Mouse (Mus musculus) MEL (cell line): ENCODE measurements at regions not wholly inside any gene's neighbourhood (a gene's known extent, or its start where the extent isn't known, plus 50 kb on each side); places are given as distances from the start of the nearest gene placed in this dataset.

Experiments
- DNase-seq: peaks from one replicate; pipeline ENCODE4 v3.0.0; 2011; ENCODE audit warnings: low read depth, low spot score
- H3K27ac ChIP-seq: 2 replicates; pipeline ENCODE4 v1.5.1; 2012; ENCODE audit warnings: low read depth, mild to moderate bottlenecking, control low read depth, low read length, moderate library complexity; ENCODE audit not compliant: control insufficient read depth
- H3K27me3 ChIP-seq, 2 experiments: fragments of 150-350 bp in 1 of 2; sonication (generic) in 1 of 2; 2 replicates each; pipeline ENCODE4 v1.6.1; 2012; ENCODE audit warnings: low read length in 2 of 2, mild to moderate bottlenecking in 2 of 2, improper control_type of control experiment in 1 of 2, moderate library complexity in 1 of 2; ENCODE audit not compliant: insufficient read depth in 2 of 2, control insufficient read depth in 1 of 2
- H3K36me3 ChIP-seq, 2 experiments: 2 replicates each; pipeline ENCODE4 v1.6.1; 2012 to 2014; ENCODE audit warnings: low read length in 2 of 2, improper control_type of control experiment in 1 of 2, inconsistent platforms in 1 of 2, mild to moderate bottlenecking in 1 of 2; ENCODE audit not compliant: insufficient read depth in 2 of 2, control insufficient read depth in 1 of 2
- H3K4me1 ChIP-seq, 2 experiments: fragments of 150-350 bp in 1 of 2; sonication (generic) in 1 of 2; 2 replicates each; pipeline ENCODE4 v1.6.1; 2012; ENCODE audit warnings: low read length in 2 of 2, improper control_type of control experiment in 1 of 2, mild to moderate bottlenecking in 1 of 2; ENCODE audit not compliant: insufficient read depth in 2 of 2, control insufficient read depth in 1 of 2
- H3K4me3 ChIP-seq, 2 experiments: fragments of 150-350 bp in 1 of 2; sonication (generic) in 1 of 2; 2 replicates each; pipeline ENCODE4 v1.5.1; 2012; ENCODE audit warnings: low read depth in 2 of 2, low read length in 2 of 2, mild to moderate bottlenecking in 2 of 2, moderate library complexity in 2 of 2, control low read depth in 1 of 2, improper control_type of control experiment in 1 of 2; ENCODE audit not compliant: control insufficient read depth in 1 of 2, insufficient read depth in 1 of 2
- H3K79me2 ChIP-seq: 2 replicates; pipeline ENCODE4 v1.6.1; 2012; ENCODE audit warnings: mild to moderate bottlenecking, low read length, moderate library complexity; ENCODE audit not compliant: control insufficient read depth, poor library complexity, insufficient read depth
- H3K9ac ChIP-seq: 2 replicates; pipeline ENCODE4 v1.6.1; 2012; ENCODE audit warnings: low read depth, mild to moderate bottlenecking, control low read depth, low read length, moderate library complexity; ENCODE audit not compliant: control insufficient read depth, poor library complexity, severe bottlenecking
- H3K9me3 ChIP-seq: fragments of 150-350 bp; sonication (generic); replicated peaks from 2 replicates; pipeline ENCODE4 v1.6.1; 2012; ENCODE audit warnings: mild to moderate bottlenecking, low read length, improper control_type of control experiment, moderate library complexity; ENCODE audit not compliant: insufficient read depth
- CHD1 ChIP-seq: IDR thresholded peaks from 2 replicates; pipeline ENCODE4 v1.6.1; 2012; ENCODE audit warnings: low read depth, mild to moderate bottlenecking, inconsistent platforms, low read length, improper control_type of control experiment
- CHD2 ChIP-seq: IDR thresholded peaks from 2 replicates; pipeline ENCODE4 v1.6.1; 2011; ENCODE audit warnings: low read length, improper control_type of control experiment
- CTCF ChIP-seq, 3 experiments: IDR thresholded peaks in 2 of 3; conservative IDR thresholded peaks in 1 of 3; 2 replicates each; pipeline ENCODE4 v1.5.1; 2011 to 2012; ENCODE audit warnings: low read length in 3 of 3, low read depth in 2 of 3, mild to moderate bottlenecking in 2 of 3, improper control_type of control experiment in 1 of 3, inconsistent platforms in 1 of 3, mixed read lengths in 1 of 3, moderate library complexity in 1 of 3; ENCODE audit not compliant: control insufficient read depth in 1 of 3, insufficient read depth in 1 of 3, poor library complexity in 1 of 3, severe bottlenecking in 1 of 3
- EP300 ChIP-seq, 2 experiments: IDR thresholded peaks; 2 replicates each; pipeline ENCODE4 v1.6.1; 2011; ENCODE audit warnings: improper control_type of control experiment in 2 of 2, low read length in 2 of 2, low read depth in 1 of 2, mild to moderate bottlenecking in 1 of 2
- GABPA ChIP-seq: IDR thresholded peaks from 2 replicates; pipeline ENCODE4 v1.6.1; 2012; ENCODE audit warnings: low read depth, mild to moderate bottlenecking, inconsistent platforms, low read length, improper control_type of control experiment, moderate library complexity
- GATA1 ChIP-seq: IDR thresholded peaks from 2 replicates; pipeline ENCODE4 v1.6.1; 2011; ENCODE audit warnings: low read depth, low read length, improper control_type of control experiment
- JUND ChIP-seq: IDR thresholded peaks from 2 replicates; pipeline ENCODE4 v1.6.1; 2011; ENCODE audit warnings: low read depth, mild to moderate bottlenecking, improper control_type of control experiment, low read length
- MEF2A ChIP-seq: IDR thresholded peaks from 2 replicates; pipeline ENCODE4 v1.6.1; 2014; ENCODE audit warnings: low read depth, mild to moderate bottlenecking, inconsistent platforms, low read length, improper control_type of control experiment; ENCODE audit not compliant: poor library complexity, insufficient replicate concordance, severe bottlenecking; ENCODE audit errors: extremely low read depth
- MXI1 ChIP-seq: IDR thresholded peaks from 2 replicates; pipeline ENCODE4 v1.6.1; 2011; ENCODE audit warnings: mild to moderate bottlenecking, low read depth, low read length, improper control_type of control experiment
- MYB ChIP-seq: IDR thresholded peaks from 2 replicates; pipeline ENCODE4 v1.6.1; 2011; ENCODE audit warnings: mild to moderate bottlenecking, low read depth, low read length, improper control_type of control experiment
- MYC ChIP-seq: IDR thresholded peaks from 2 replicates; pipeline ENCODE4 v1.6.1; 2011; ENCODE audit warnings: low read depth, mild to moderate bottlenecking, low read length, improper control_type of control experiment, moderate library complexity
- NELFE ChIP-seq: IDR thresholded peaks from 2 replicates; pipeline ENCODE4 v1.6.1; 2011; ENCODE audit warnings: low read depth, low read length, improper control_type of control experiment
- NRF1 ChIP-seq: IDR thresholded peaks from 2 replicates; pipeline ENCODE4 v1.6.1; 2014; ENCODE audit warnings: low read depth, mild to moderate bottlenecking, inconsistent platforms, low read length, improper control_type of control experiment, moderate library complexity; ENCODE audit not compliant: poor library complexity, insufficient read depth, severe bottlenecking
- POLR2A ChIP-seq, 2 experiments: IDR thresholded peaks; 2 replicates each; pipeline ENCODE4 v1.6.1; 2011 to 2012; ENCODE audit warnings: low read length in 2 of 2, mild to moderate bottlenecking in 2 of 2, control low read depth in 1 of 2, improper control_type of control experiment in 1 of 2, low read depth in 1 of 2, moderate library complexity in 1 of 2; ENCODE audit not compliant: control insufficient read depth in 1 of 2, insufficient read depth in 1 of 2, poor library complexity in 1 of 2
- POLR2AphosphoS2 ChIP-seq: IDR thresholded peaks from 2 replicates; pipeline ENCODE4 v1.6.1; 2011; ENCODE audit warnings: low read length, improper control_type of control experiment
- POLR2AphosphoS5 ChIP-seq: IDR thresholded peaks from 2 replicates; pipeline ENCODE4 v1.6.1; 2012; ENCODE audit warnings: low read depth, borderline replicate concordance, mild to moderate bottlenecking, inconsistent platforms, low read length, moderate library complexity, mixed read lengths
- RAD21 ChIP-seq: IDR thresholded peaks from 2 replicates; pipeline ENCODE4 v1.6.1; 2011; ENCODE audit warnings: mild to moderate bottlenecking, low read depth, low read length, improper control_type of control experiment
- SIN3A ChIP-seq: IDR thresholded peaks from 2 replicates; pipeline ENCODE4 v1.6.1; 2012; ENCODE audit warnings: low read length, improper control_type of control experiment, inconsistent platforms
- SMC3 ChIP-seq: IDR thresholded peaks from 2 replicates; pipeline ENCODE4 v1.6.1; 2011; ENCODE audit warnings: low read depth, low read length, improper control_type of control experiment
- TAL1 ChIP-seq: IDR thresholded peaks from 2 replicates; pipeline ENCODE4 v1.6.1; 2012; ENCODE audit warnings: mild to moderate bottlenecking, inconsistent platforms, low read length, moderate library complexity, mixed read lengths
- TCF12 ChIP-seq: IDR thresholded peaks from 2 replicates; pipeline ENCODE4 v1.6.1; 2014; ENCODE audit warnings: low read depth, mild to moderate bottlenecking, inconsistent platforms, low read length, improper control_type of control experiment, moderate library complexity
- UBTF ChIP-seq: IDR thresholded peaks from 2 replicates; pipeline ENCODE4 v1.6.1; 2012; ENCODE audit warnings: low read depth, mild to moderate bottlenecking, inconsistent platforms, low read length, improper control_type of control experiment, moderate library complexity, borderline replicate concordance; ENCODE audit not compliant: insufficient read depth
- USF1 ChIP-seq: IDR thresholded peaks from 2 replicates; pipeline ENCODE4 v1.6.1; 2014; ENCODE audit warnings: low read depth, mild to moderate bottlenecking, inconsistent platforms, low read length, improper control_type of control experiment, moderate library complexity
- USF2 ChIP-seq, 2 experiments: IDR thresholded peaks; 2 replicates each; pipeline ENCODE4 v1.6.1; 2011 to 2012; ENCODE audit warnings: improper control_type of control experiment in 2 of 2, low read length in 2 of 2, borderline replicate concordance in 1 of 2, inconsistent platforms in 1 of 2, low read depth in 1 of 2, mild to moderate bottlenecking in 1 of 2; ENCODE audit not compliant: insufficient read depth in 1 of 2

DNA sequence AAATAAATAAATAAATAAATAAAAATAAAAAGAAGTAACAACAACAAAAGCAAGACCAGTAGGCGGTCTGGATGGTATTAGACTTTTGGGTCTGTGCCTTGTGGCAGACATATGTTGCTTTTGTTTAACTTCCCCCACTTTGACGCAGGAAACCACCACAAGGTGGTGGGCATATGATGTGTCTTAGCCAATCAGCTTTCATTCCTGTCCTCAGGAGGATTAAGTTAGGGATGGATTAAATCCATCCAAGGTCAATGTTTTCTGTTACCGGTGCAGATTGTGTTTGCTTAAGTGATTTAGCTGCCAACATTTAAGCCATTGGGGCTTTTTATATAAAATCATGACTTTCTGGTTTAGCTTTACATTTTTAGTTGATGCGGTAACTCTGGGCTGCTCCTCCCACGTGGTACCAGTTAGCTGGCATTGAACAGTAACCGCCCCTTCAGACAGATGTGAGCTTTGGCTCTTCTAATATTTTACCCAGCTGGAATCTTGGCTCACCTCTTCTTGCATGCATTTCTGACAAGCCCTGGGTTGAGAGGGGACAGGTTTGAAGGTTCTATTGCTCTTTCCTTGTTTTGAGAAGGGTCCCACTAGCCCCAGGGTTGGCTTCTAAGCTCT, 121.0 kb upstream of the Xylt1 start (continued):
- TF ChIP-seq USF2 (IDR thresholded peaks at IDR 0.05; ENCODE audit: borderline replicate concordance in 1 of 2, insufficient read depth in 1 of 2, low read depth in 1 of 2, low read length in 2 of 2) = no peak

GRCm38 (mm10) chr7:117260596-117260995, 120.2 kb upstream of the Xylt1 start:
- H3K4me1 ChIP-seq = no peaks in the 10 kb centered on the region
- DNase-seq = no peak
- no peaks in the 10 kb centered on the region for H3K36me3 ChIP-seq
- H3K27me3 ChIP-seq = no peaks in the 10 kb centered on the region
- no peak overlapping the region for H3K9ac ChIP-seq
- no peaks in the 10 kb centered on the region for H3K79me2 ChIP-seq
- no peak overlapping the region for H3K27ac ChIP-seq
- H3K9me3 ChIP-seq = no peaks in the 10 kb centered on the region
- no peak overlapping the region for H3K4me3 ChIP-seq
- TF ChIP-seq USF1 = no peak
- no peak for TF ChIP-seq SMC3
- no peak for TF ChIP-seq EP300 (IDR thresholded peaks at IDR 0.05; ENCODE audit: low read depth in 1 of 2, low read length in 2 of 2)
- TF ChIP-seq NRF1 = no peak
- TF ChIP-seq JUND = no peak
- TF ChIP-seq MEF2A = no peak
- no peak for TF ChIP-seq CTCF (IDR thresholded peaks at IDR 0.05 in 2 of 3, conservative IDR thresholded peaks at IDR 0.05 in 1 of 3; ENCODE audit: control insufficient read depth in 1 of 3, insufficient read depth in 1 of 3, low read depth in 2 of 3, low read length in 3 of 3, poor library complexity in 1 of 3, severe bottlenecking in 1 of 3)
- no peak for TF ChIP-seq UBTF
- no peak for TF ChIP-seq NELFE
- no peak for TF ChIP-seq TCF12
- no peak for TF ChIP-seq MYC

DNA sequence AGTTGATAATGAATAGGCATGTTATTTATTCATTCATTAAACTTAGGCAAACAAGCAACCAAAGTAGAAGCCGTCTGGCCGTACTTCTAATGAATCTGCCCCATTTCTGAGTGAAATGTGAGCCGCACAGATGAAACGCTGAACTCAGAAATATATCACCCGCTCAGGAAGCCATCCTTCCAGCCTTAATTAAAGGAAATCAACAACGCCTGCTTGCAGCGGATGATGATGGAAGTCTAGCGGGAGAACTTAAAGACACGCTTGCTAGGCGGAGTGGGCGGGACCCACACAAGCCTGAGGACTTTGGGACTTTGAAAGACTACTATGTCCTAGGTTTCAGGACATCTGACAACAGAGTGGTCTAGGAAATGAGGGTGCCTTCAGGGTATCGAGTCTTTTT, 117.7 kb upstream of the Xylt1 start:
- Histone ChIP-seq H3K79me2 (no peaks in the 10 kb centered on the region), H3K27ac (no peak overlapping the region), H3K9ac (no peak overlapping the region), H3K27me3 (no peaks in the 10 kb centered on the region), H3K4me1 (no peaks in the 10 kb centered on the region), H3K9me3 (no peaks in the 10 kb centered on the region), H3K4me3 (no peak overlapping the region), H3K36me3 (no peaks in the 10 kb centered on the region)
- TF ChIP-seq UBTF (no peak), SMC3 (no peak), SIN3A (no peak), JUND (no peak), CHD1 (no peak), CTCF (IDR thresholded peaks at IDR 0.05 in 2 of 3, conservative IDR thresholded peaks at IDR 0.05 in 1 of 3; ENCODE audit: control insufficient read depth in 1 of 3, insufficient read depth in 1 of 3, low read depth in 2 of 3, low read length in 3 of 3, poor library complexity in 1 of 3, severe bottlenecking in 1 of 3) (no peak), NRF1 (no peak), TCF12 (no peak), MYB (no peak), USF1 (no peak), GATA1 (no peak), CHD2 (no peak), MXI1 (no peak), POLR2A (IDR thresholded peaks at IDR 0.05; ENCODE audit: control insufficient read depth in 1 of 2, insufficient read depth in 1 of 2, low read depth in 1 of 2, low read length in 2 of 2, poor library complexity in 1 of 2) (no peak), GABPA (no peak), POLR2AphosphoS5 (no peak), TAL1 (no peak), POLR2AphosphoS2 (no peak), USF2 (IDR thresholded peaks at IDR 0.05; ENCODE audit: borderline replicate concordance in 1 of 2, insufficient read depth in 1 of 2, low read depth in 1 of 2, low read length in 2 of 2) (no peak), RAD21 (no peak)
- DNase-seq = no peak
